Comparison of ENCODE assay signal across 8 mouse cellular contexts in genomic region chrX:157644300-157644699, GRCm38 (mm10). TPM values are rescaled to one million over a fixed set of nuclear protein-coding genes. Genes with fewer than 3 reads are reported as not detected.
DNase-seq lines count a peak whose midpoint lies in the region; ATAC-seq and TF ChIP-seq lines count a peak whose summit lies in the region.
"Had no signal": no experiment of that assay in that cellular context is flagged by ENCODE, and none has a peak within 500 bp of the region (broad histone marks: within the 10 kb centered on the region; RNA-seq: fewer than 3 reads in every experiment).

No protein-coding gene starts in this region.

- no peak for TF ChIP-seq POLR2A in CH12.LX (IDR thresholded peaks at IDR 0.05; ENCODE audit: low read depth, low read length)
- TF ChIP-seq POLR2A in brain, embryonic 14.5 days (IDR thresholded peaks at IDR 0.05; ENCODE audit: borderline replicate concordance, extremely low read depth, insufficient read depth, insufficient read length, poor library complexity, severe bottlenecking): no peak

- no peak overlapping the region for H3K9ac ChIP-seq in CH12.LX (ENCODE audit: insufficient read depth, low read depth)
- no peak overlapping the region for H3K9ac ChIP-seq in forebrain, embryonic 14.5 days (ENCODE audit: low read length)
- H3K9ac ChIP-seq in kidney, embryonic 14.5 days (ENCODE audit: low read depth, low read length): no peak overlapping the region
- H3K9ac ChIP-seq: hindbrain, embryonic 15.5 days had no signal

- DNase-seq in B cell, adult 2 months: peak; percentile 46 to 53
- peak; percentile 45 for DNase-seq in CH12.LX (ENCODE audit: extremely low read depth)
- DNase-seq in brain, embryonic 14.5 days (ENCODE audit: low read depth): peak; percentile 74
- DNase-seq in forebrain, embryonic 14.5 days (ENCODE audit: low spot score): peak; percentile 51
- peak; percentile 17 to 33 for DNase-seq in lung, adult 18-20 months
- peak; percentile 30 for DNase-seq in retina, postnatal 7 days (ENCODE audit: low read depth, low spot score)

- no peaks in the 10 kb centered on the region for H3K9me3 ChIP-seq in CH12.LX (replicated peaks; ENCODE audit: low read length)
- H3K9me3 ChIP-seq in forebrain, embryonic 14.5 days (replicated peaks; ENCODE audit: control insufficient read depth, low read length): no peaks in the 10 kb centered on the region
- no peaks in the 10 kb centered on the region for H3K9me3 ChIP-seq in kidney, embryonic 14.5 days (ENCODE audit: control insufficient read depth, low read length)
- H3K9me3 ChIP-seq: hindbrain, embryonic 15.5 days had no signal

- peak overlapping the region; percentile 56; the same call in 1 of the 2 replicates for H3K4me2 ChIP-seq in CH12.LX (ENCODE audit: insufficient read depth, low read depth, poor library complexity, severe bottlenecking)
- H3K4me2 ChIP-seq in forebrain, embryonic 14.5 days (ENCODE audit: low read length): no peak overlapping the region
- no peak overlapping the region for H3K4me2 ChIP-seq in kidney, embryonic 14.5 days (replicated peaks; ENCODE audit: low read depth, low read length)
- H3K4me2 ChIP-seq: hindbrain, embryonic 15.5 days had no signal

- peak; percentile 80 for TF ChIP-seq RAD21 in CH12.LX (IDR thresholded peaks at IDR 0.05; ENCODE audit: low read depth, low read length)

- H3K27ac ChIP-seq in CH12.LX (ENCODE audit: insufficient read depth, low read depth): no peak overlapping the region
- no peak overlapping the region for H3K27ac ChIP-seq in forebrain, embryonic 14.5 days (ENCODE audit: low read depth, low read length)
- H3K27ac ChIP-seq in kidney, embryonic 14.5 days (ENCODE audit: low read depth, low read length): no peak overlapping the region
- H3K27ac ChIP-seq: hindbrain, embryonic 15.5 days had no signal

- in situ Hi-C loops in CH12.LX (cut with MboI; ENCODE audit: low pct_ligation_motif_present, low pct_unique_long_range_greater_than_20kb, low sequenced_read_pairs): no loop called here

- no peaks in the 10 kb centered on the region for H3K36me3 ChIP-seq in CH12.LX (replicated peaks in 1 of 2; ENCODE audit: control insufficient read depth in 1 of 2, insufficient read depth in 1 of 2, low read length in 1 of 2)
- H3K36me3 ChIP-seq in forebrain, embryonic 14.5 days (ENCODE audit: control insufficient read depth, insufficient read depth, low read length): no peaks in the 10 kb centered on the region
- no peaks in the 10 kb centered on the region for H3K36me3 ChIP-seq in kidney, embryonic 14.5 days (ENCODE audit: control insufficient read depth, insufficient read depth, low read length)
- H3K36me3 ChIP-seq: hindbrain, embryonic 15.5 days had no signal

- dilution Hi-C loops in CH12.LX (cut with MboI; ENCODE audit: extremely low pct_ligation_motif_present, extremely low pct_unique_long_range_greater_than_20kb, low sequenced_read_pairs): no loop called here

- no peaks in the 10 kb centered on the region for H3K4me1 ChIP-seq in CH12.LX (ENCODE audit: control insufficient read depth in 1 of 2, insufficient read depth in 2 of 2)
- H3K4me1 ChIP-seq in forebrain, embryonic 14.5 days (ENCODE audit: control insufficient read depth, insufficient read depth, low read length): no peaks in the 10 kb centered on the region
- H3K4me1 ChIP-seq in kidney, embryonic 14.5 days (ENCODE audit: control insufficient read depth, insufficient read depth, low read length): no peaks in the 10 kb centered on the region
- H3K4me1 ChIP-seq: hindbrain, embryonic 15.5 days had no signal

- no peak overlapping the region for H3K4me3 ChIP-seq in CH12.LX (replicated peaks in 1 of 3; ENCODE audit: low read depth in 2 of 3, low read length in 2 of 3, poor library complexity in 1 of 3)
- H3K4me3 ChIP-seq in forebrain, embryonic 14.5 days (ENCODE audit: low read depth, low read length): no peak overlapping the region
- no peak overlapping the region for H3K4me3 ChIP-seq in kidney, embryonic 14.5 days (ENCODE audit: low read length)
- H3K4me3 ChIP-seq: hindbrain, embryonic 15.5 days had no signal

- no peak for TF ChIP-seq EP300 in CH12.LX (IDR thresholded peaks at IDR 0.05; ENCODE audit: low read length)

- WGBS in forebrain, embryonic 14.5 days: 31% methylated on average over 3 of the region's 3 CpGs
- WGBS in kidney, embryonic 14.5 days: 41% methylated on average over 3 of the region's 3 CpGs

- peaks cover 2% of the 10 kb centered on the region for H3K27me3 ChIP-seq in CH12.LX (replicated peaks)
- H3K27me3 ChIP-seq in forebrain, embryonic 14.5 days (replicated peaks; ENCODE audit: control insufficient read depth, insufficient read depth, low read length): no peaks in the 10 kb centered on the region
- H3K27me3 ChIP-seq in kidney, embryonic 14.5 days (ENCODE audit: control insufficient read depth, insufficient read depth, low read length): no peaks in the 10 kb centered on the region
- H3K27me3 ChIP-seq: hindbrain, embryonic 15.5 days had no signal

- no peaks in the 10 kb centered on the region for H3K79me2 ChIP-seq in CH12.LX (replicated peaks; ENCODE audit: control insufficient read depth, extremely low read depth, insufficient read depth, poor library complexity, severe bottlenecking)

- 0 out of 2 replicates have a peak, but pooled peaks have one; percentile 62 for ATAC-seq in forebrain, embryonic 14.5 days
- ATAC-seq in kidney, embryonic 14.5 days (ENCODE audit: low FRiP score, low TSS enrichment): peak; percentile 28

- peak; percentile 25 to 86; a peak in 3 of 4 replicates for TF ChIP-seq CTCF in CH12.LX (conservative IDR thresholded peaks at IDR 0.05 in 1 of 2, IDR thresholded peaks at IDR 0.05 in 1 of 2; ENCODE audit: low read depth in 2 of 2, low read length in 2 of 2)
- peak; percentile 77 for TF ChIP-seq CTCF in brain, embryonic 14.5 days (IDR thresholded peaks at IDR 0.05; ENCODE audit: borderline replicate concordance, extremely low read depth, insufficient read depth, insufficient read length)

TF ChIP-seq in CH12.LX, 34 proteins besides CTCF, POLR2A, EP300 and RAD21:
- no peak for TF ChIP-seq ZKSCAN1 (IDR thresholded peaks at IDR 0.05; ENCODE audit: borderline replicate concordance, low read depth, low read length)
- no peak for TF ChIP-seq JUN (IDR thresholded peaks at IDR 0.05; ENCODE audit: insufficient read depth, low read depth, low read length)
- peak; percentile 72 for TF ChIP-seq SMC3 (IDR thresholded peaks at IDR 0.05; ENCODE audit: low read depth, low read length)

RNA-seq across cellular contexts. Expression of gene Mbtps2, which starts 45.8 kb away (rescaled TPM):
- total RNA-seq in CH12.LX (2012; rRNA removed) (5.8 and 6.0 TPM in 2 replicates), CH12.LX (2014; rRNA removed) (11.4 and 12.4 TPM in 2 replicates)
- polyA plus RNA-seq in CH12.LX (2012; ENCODE audit: insufficient read length, low read depth): 24.2 and 30.2 TPM in 2 replicates
- 50.5 and 50.8 TPM in 2 replicates for polyA plus RNA-seq in brain, embryonic 14.5 days (2012; rRNA removed)
- 27.9 and 30.6 TPM in 2 replicates for polyA plus RNA-seq in forebrain, embryonic 14.5 days (2014; fragmentation: Nextera tagmentation; extraction: Ambion mirVana)
- polyA plus RNA-seq in kidney, embryonic 14.5 days (2014; fragmentation: Nextera tagmentation; extraction: Ambion mirVana): 17.1 and 28.5 TPM in 2 replicates

RNA-seq across cellular contexts. Expression of gene Smpx, which starts 54.4 kb away (rescaled TPM):
- total RNA-seq in CH12.LX (2012; rRNA removed) (not detected in 2 replicates), CH12.LX (2014; rRNA removed) (not detected in 2 replicates)
- not detected in 2 replicates for polyA plus RNA-seq in CH12.LX (2012; ENCODE audit: insufficient read length, low read depth)
- 0.19 and 0.20 TPM in 2 replicates for polyA plus RNA-seq in brain, embryonic 14.5 days (2012; rRNA removed)
- not detected in 2 replicates for polyA plus RNA-seq in forebrain, embryonic 14.5 days (2014; fragmentation: Nextera tagmentation; extraction: Ambion mirVana)
- polyA plus RNA-seq in kidney, embryonic 14.5 days (2014; fragmentation: Nextera tagmentation; extraction: Ambion mirVana): 1.2 and 2.4 TPM in 2 replicates
